Mouse (Mus musculus) limb, embryonic 15.5 days (tissue): ENCODE measurements around the gene Ier3. TPM values are rescaled to one million over a fixed set of nuclear protein-coding genes. Genes with fewer than 3 reads are reported as not detected.
A peak's percentile ranks its signal among the peaks of the same experiment; 100 is the strongest.

ENCODE experiments used
- ATAC-seq: fragments of 200-750 bp; cut with Nextera tagmentation; 2 replicates; pipeline ENCODE4 v1.8.0; 2017; ENCODE audit warnings: low read depth, moderate TSS enrichment; ENCODE audit not compliant: insufficient number of reproducible peaks, low FRiP score, low TSS enrichment
- H3K27ac ChIP-seq: fragments of 300-500 bp; sonication (generic); 2 replicates; pipeline ENCODE4 v1.5.1; 2015; ENCODE audit warnings: moderate library complexity, mild to moderate bottlenecking, inconsistent platforms
- H3K27me3 ChIP-seq: fragments of 300-500 bp; sonication (generic); 2 replicates; pipeline ENCODE4 v1.6.1; 2015; ENCODE audit warnings: inconsistent platforms
- H3K36me3 ChIP-seq: fragments of 300-500 bp; sonication (generic); 2 replicates; pipeline ENCODE4 v1.6.1; 2015; ENCODE audit warnings: inconsistent platforms
- H3K4me1 ChIP-seq: fragments of 300-500 bp; sonication (generic); 2 replicates; pipeline ENCODE4 v1.6.1; 2015; ENCODE audit warnings: inconsistent platforms
- H3K4me2 ChIP-seq: fragments of 300-500 bp; sonication (generic); 2 replicates; pipeline ENCODE4 v1.6.1; 2015; ENCODE audit warnings: mild to moderate bottlenecking, inconsistent platforms
- H3K4me3 ChIP-seq: fragments of 300-500 bp; sonication (generic); 2 replicates; pipeline ENCODE4 v1.5.1; 2015; ENCODE audit warnings: mild to moderate bottlenecking, inconsistent platforms
- H3K9ac ChIP-seq: fragments of 300-500 bp; sonication (generic); 2 replicates; pipeline ENCODE4 v1.6.1; 2015; ENCODE audit warnings: inconsistent platforms
- H3K9me3 ChIP-seq: fragments of 300-500 bp; sonication (generic); 2 replicates; pipeline ENCODE4 v1.6.1; 2016; ENCODE audit warnings: inconsistent platforms
- WGBS: fragments of 180-500 bp; shearing (Covaris S2); methylation state at CpG from one replicate; pipeline ENCODE4 v1.1.7; 2015; 5-methylcytosine and 5-hydroxymethylcytosine counted together
- polyA plus RNA-seq: library from polyadenylated mRNA; unstranded; fragments of >200 nt; fragmentation: Nextera tagmentation; extraction: Ambion mirVana; gene quantifications from 2 replicates; pipeline ENCODE4 v1.2.1, GENCODE M21; 2015

Gene Ier3
- polyA plus RNA-seq, 1 experiment from 2014 or later: 23.2 TPM

DNA sequence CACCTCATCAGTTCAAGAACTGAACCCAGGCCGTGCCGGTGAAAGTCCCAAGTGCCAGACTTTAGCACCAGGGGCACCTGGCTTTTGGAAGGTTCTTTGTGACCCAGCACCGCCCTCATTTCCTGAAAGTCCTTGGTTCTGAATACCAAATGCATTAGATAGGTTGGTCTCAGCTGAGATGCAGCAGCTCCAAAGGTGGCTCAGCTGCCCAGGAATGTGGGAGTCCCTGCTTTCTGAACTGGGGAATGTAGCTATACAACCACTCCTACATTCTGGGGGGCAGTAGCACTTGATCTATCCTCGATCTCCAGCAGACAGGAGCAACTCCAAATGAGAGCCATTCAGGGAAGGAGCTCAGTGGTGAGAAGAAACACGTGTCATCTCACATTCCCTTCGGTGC, 8.7 kb upstream of the Ier3 start:
- Histone ChIP-seq H3K4me2 (0 out of 2 replicates have a peak overlapping the region, but pooled peaks have one; percentile 0), H3K27ac (peak overlapping the region; percentile 88), H3K27me3 (no peaks in the 10 kb centered on the region), H3K36me3 (no peaks in the 10 kb centered on the region), H3K9ac (no peak overlapping the region), H3K4me1 (peaks cover 60% of the 10 kb centered on the region), H3K9me3 (no peaks in the 10 kb centered on the region), H3K4me3 (no peak overlapping the region)
- ATAC-seq: no peak
- WGBS: 46% methylated on average over 6 of the region's 6 CpGs

GRCm38 (mm10) chr17:35813245-35813647, 8.2 kb upstream of the Ier3 start:
- 9% methylated on average over 7 of the region's 7 CpGs for WGBS
- Histone ChIP-seq H3K36me3 (no peaks in the 10 kb centered on the region), H3K27ac (peak overlapping the region; percentile 88), H3K9ac (no peak overlapping the region), H3K4me2 (0 out of 2 replicates have a peak overlapping the region, but pooled peaks have one; percentile 0), H3K4me3 (no peak overlapping the region), H3K27me3 (no peaks in the 10 kb centered on the region), H3K4me1 (peaks cover 60% of the 10 kb centered on the region), H3K9me3 (no peaks in the 10 kb centered on the region)
- ATAC-seq: peak; percentile 85

GRCm38 (mm10) chr17:35813653-35814052, 7.8 kb upstream of the Ier3 start:
- 50% methylated on average over 7 of the region's 7 CpGs for WGBS
- Histone ChIP-seq H3K4me1 (peaks cover 58% of the 10 kb centered on the region), H3K4me2 (0 out of 2 replicates have a peak overlapping the region, but pooled peaks have one; percentile 0), H3K27me3 (no peaks in the 10 kb centered on the region), H3K4me3 (no peak overlapping the region), H3K36me3 (no peaks in the 10 kb centered on the region), H3K27ac (peak overlapping the region; percentile 88), H3K9ac (no peak overlapping the region), H3K9me3 (no peaks in the 10 kb centered on the region)
- no peak for ATAC-seq

GRCm38 (mm10) chr17:35814678-35815077, 6.8 kb upstream of the Ier3 start:
- no peak for ATAC-seq
- no peak overlapping the region for H3K9ac ChIP-seq
- H3K4me2 ChIP-seq: no peak overlapping the region
- no peaks in the 10 kb centered on the region for H3K9me3 ChIP-seq
- H3K4me1 ChIP-seq: peaks cover 57% of the 10 kb centered on the region
- peak overlapping the region; percentile 69 for H3K27ac ChIP-seq
- no peaks in the 10 kb centered on the region for H3K36me3 ChIP-seq
- H3K4me3 ChIP-seq: no peak overlapping the region
- no peaks in the 10 kb centered on the region for H3K27me3 ChIP-seq
- WGBS: 48% methylated on average over 6 of the region's 6 CpGs

- Histone ChIP-seq H3K4me2 (no peak overlapping the region), H3K9ac (no peak overlapping the region), H3K36me3 (no peaks in the 10 kb centered on the region), H3K27me3 (no peaks in the 10 kb centered on the region), H3K4me3 (no peak overlapping the region), H3K27ac (0 out of 2 replicates have a peak overlapping the region, but pooled peaks have one; percentile 40), H3K4me1 (peaks cover 58% of the 10 kb centered on the region), H3K9me3 (no peaks in the 10 kb centered on the region)
- no peak for ATAC-seq
- WGBS: 40% methylated on average over 7 of the region's 7 CpGs
Observed at GRCm38 (mm10) chr17:35815836-35816235, 5.6 kb upstream of the Ier3 start.

DNA sequence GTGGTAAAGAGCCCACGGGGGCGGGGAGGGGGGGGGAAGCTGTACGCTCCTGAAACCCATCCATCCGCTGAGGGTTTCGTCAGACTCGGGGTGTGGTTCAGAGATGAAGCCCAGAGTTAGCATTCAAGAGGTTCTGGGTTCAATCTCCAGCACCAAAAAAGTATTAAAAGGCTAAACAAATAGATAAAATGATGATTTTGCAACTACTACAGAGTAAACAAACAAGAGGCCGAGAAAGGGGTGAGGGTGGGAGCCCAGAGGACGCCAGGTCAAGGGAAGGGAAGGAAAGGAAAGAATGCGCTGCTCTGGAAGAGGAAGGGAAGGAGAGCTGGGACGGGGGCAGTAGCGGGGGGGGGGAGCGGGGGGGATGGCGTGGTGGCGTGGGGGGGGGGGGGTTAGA, 4.8 kb upstream of the Ier3 start:
- ATAC-seq: no peak
- Histone ChIP-seq H3K9me3 (no peaks in the 10 kb centered on the region), H3K36me3 (no peaks in the 10 kb centered on the region), H3K4me3 (no peak overlapping the region), H3K4me2 (no peak overlapping the region), H3K27me3 (no peaks in the 10 kb centered on the region), H3K4me1 (peaks cover 59% of the 10 kb centered on the region), H3K27ac (no peak overlapping the region), H3K9ac (no peak overlapping the region)
- 50% methylated on average over 9 of the region's 14 CpGs for WGBS

GRCm38 (mm10) chr17:35817226-35817625, 4.3 kb upstream of the Ier3 start:
- Histone ChIP-seq H3K36me3 (no peaks in the 10 kb centered on the region), H3K9ac (no peak overlapping the region), H3K4me3 (no peak overlapping the region), H3K9me3 (no peaks in the 10 kb centered on the region), H3K27me3 (no peaks in the 10 kb centered on the region), H3K4me1 (peaks cover 63% of the 10 kb centered on the region), H3K4me2 (no peak overlapping the region), H3K27ac (no peak overlapping the region)
- no peak for ATAC-seq
- 31% methylated on average over 10 of the region's 10 CpGs for WGBS

GRCm38 (mm10) chr17:35820111-35820510, 1.4 kb upstream of the Ier3 start:
- peaks cover 56% of the 10 kb centered on the region for H3K4me1 ChIP-seq
- WGBS: 79% methylated on average over 5 of the region's 5 CpGs
- no peak overlapping the region for H3K4me3 ChIP-seq
- no peaks in the 10 kb centered on the region for H3K27me3 ChIP-seq
- H3K4me2 ChIP-seq: no peak overlapping the region
- no peaks in the 10 kb centered on the region for H3K9me3 ChIP-seq
- ATAC-seq: no peak
- H3K36me3 ChIP-seq: 0 out of 2 replicates have a peak, but pooled peaks cover 6% of the 10 kb centered on the region
- H3K27ac ChIP-seq: no peak overlapping the region
- no peak overlapping the region for H3K9ac ChIP-seq

GRCm38 (mm10) chr17:35822564-35822963, 1.1 kb downstream of the Ier3 start:
- Histone ChIP-seq H3K27ac (peak overlapping the region; percentile 85), H3K4me1 (peaks cover 36% of the 10 kb centered on the region), H3K27me3 (no peaks in the 10 kb centered on the region), H3K36me3 (peaks cover 29% of the 10 kb centered on the region), H3K9me3 (no peaks in the 10 kb centered on the region), H3K9ac (peak overlapping the region; percentile 65), H3K4me2 (peak overlapping the region; percentile 94), H3K4me3 (peak overlapping the region; percentile 64)
- WGBS: 1% methylated on average over 11 of the region's 11 CpGs
- ATAC-seq: no peak

GRCm38 (mm10) chr17:35822964-35823937, 1.8 kb downstream of the Ier3 start, which contains the start of gene Flot1:
TSS of gene Flot1 (plus strand) at chr17:35823230.
- peak within 1 kb of the TSS; percentile 94 for H3K4me2 ChIP-seq
- H3K27ac ChIP-seq: peak within 1 kb of the TSS; percentile 85
- H3K36me3 ChIP-seq: peaks cover 36% of the 10 kb centered on the region
- H3K4me3 ChIP-seq: peak within 1 kb of the TSS; percentile 64
- peaks cover 36% of the 10 kb centered on the region for H3K4me1 ChIP-seq
- H3K27me3 ChIP-seq: no peaks in the 10 kb centered on the region
- under 1% methylated on average over 45 of the region's 47 CpGs for WGBS
- peak; percentile 87 for ATAC-seq
- H3K9me3 ChIP-seq: no peaks in the 10 kb centered on the region
- peak within 1 kb of the TSS; percentile 65 for H3K9ac ChIP-seq

GRCm38 (mm10) chr17:35824402-35824801, 2.9 kb downstream of the Ier3 start:
- H3K4me3 ChIP-seq: peak overlapping the region; percentile 64
- H3K4me2 ChIP-seq: peak overlapping the region; percentile 94; the same call in 1 of the 2 replicates
- H3K9ac ChIP-seq: 0 out of 2 replicates have a peak overlapping the region, but pooled peaks have one; percentile 50
- ATAC-seq: no peak
- no peaks in the 10 kb centered on the region for H3K27me3 ChIP-seq
- H3K27ac ChIP-seq: no peak overlapping the region
- H3K9me3 ChIP-seq: no peaks in the 10 kb centered on the region
- WGBS: 43% methylated on average over 7 of the region's 7 CpGs
- peaks cover 43% of the 10 kb centered on the region for H3K36me3 ChIP-seq
- H3K4me1 ChIP-seq: peaks cover 37% of the 10 kb centered on the region
